Mouse (Mus musculus) liver, embryonic 14.5 days (tissue): ENCODE results near the gene Grhl3. TPM values are rescaled to one million over a fixed set of nuclear protein-coding genes. Genes with fewer than 3 reads are reported as not detected.

Experiments
- ATAC-seq: fragments of 200-750 bp; cut with Nextera tagmentation; 2 replicates; pipeline ENCODE4 v1.8.0; 2017; ENCODE audit warnings: moderate number of reproducible peaks, mild to moderate bottlenecking, moderate library complexity; ENCODE audit not compliant: insufficient read depth
- DNase-seq, 3 experiments: peaks; one replicate each; pipeline ENCODE4 v3.0.0-alpha.2; 2012 to 2013; ENCODE audit warnings: low read depth in 3 of 3, low spot score in 3 of 3
- H3K27ac ChIP-seq: fragments of 300-500 bp; sonication (generic); 2 replicates; pipeline ENCODE4 v1.5.1; 2014; ENCODE audit warnings: moderate library complexity, mild to moderate bottlenecking, control low read depth, inconsistent platforms
- H3K27me3 ChIP-seq: fragments of 300-500 bp; sonication (generic); 2 replicates; pipeline ENCODE4 v1.6.1; 2014; ENCODE audit warnings: mild to moderate bottlenecking, low read length, moderate library complexity; ENCODE audit not compliant: control insufficient read depth, insufficient read depth
- H3K36me3 ChIP-seq: fragments of 300-500 bp; sonication (generic); replicated peaks from 2 replicates; pipeline ENCODE4 v1.6.1; 2014; ENCODE audit warnings: low read depth; ENCODE audit not compliant: control insufficient read depth, insufficient read depth
- H3K4me1 ChIP-seq, 2 experiments: fragments of 200-500 bp in 1 of 2; fragments of 300-500 bp in 1 of 2; sonication (generic) in 1 of 2; replicated peaks; 2 replicates each; pipeline ENCODE4 v1.6.1; 2012 to 2014; ENCODE audit warnings: antibody characterized with exemption in 1 of 2, inconsistent platforms in 1 of 2, low read length in 1 of 2; ENCODE audit not compliant: control insufficient read depth in 2 of 2, insufficient read depth in 2 of 2
- H3K4me2 ChIP-seq: fragments of 300-500 bp; sonication (generic); 2 replicates; pipeline ENCODE4 v1.6.1; 2014; ENCODE audit warnings: low read depth, mild to moderate bottlenecking, control low read depth, moderate library complexity
- H3K4me3 ChIP-seq, 2 experiments: fragments of 200-500 bp in 1 of 2; fragments of 300-500 bp in 1 of 2; sonication (generic) in 1 of 2; 2 replicates each; pipeline ENCODE4 v1.5.1; 2012 to 2014; ENCODE audit warnings: low read depth in 2 of 2, low read length in 2 of 2, mild to moderate bottlenecking in 2 of 2, control low read depth in 1 of 2, inconsistent platforms in 1 of 2, moderate library complexity in 1 of 2; ENCODE audit not compliant: insufficient read depth in 1 of 2
- H3K9ac ChIP-seq: fragments of 300-500 bp; sonication (generic); replicated peaks from 2 replicates; pipeline ENCODE4 v1.6.1; 2014; ENCODE audit warnings: mild to moderate bottlenecking, control low read depth, moderate library complexity
- H3K9me3 ChIP-seq: fragments of 300-500 bp; sonication (generic); 2 replicates; pipeline ENCODE4 v1.6.1; 2016; ENCODE audit warnings: low read length, mixed read lengths; ENCODE audit not compliant: control insufficient read depth
- CTCF ChIP-seq: IDR thresholded peaks from 2 replicates; pipeline ENCODE4 v1.5.1; 2016; ENCODE audit warnings: antibody characterized with exemption, low read depth, control low read depth
- EP300 ChIP-seq: IDR thresholded peaks from 2 replicates; pipeline ENCODE4 v1.6.1; 2016; ENCODE audit warnings: antibody characterized with exemption, low read depth
- WGBS: fragments of 180-500 bp; shearing (Covaris S2); extraction: QIAGEN DNeasy Blood & Tissue Kit; methylation state at CpG from one replicate; pipeline ENCODE4 v1.1.7; 2014; ENCODE audit not compliant: insufficient replicate concordance; 5-methylcytosine and 5-hydroxymethylcytosine counted together
- polyA plus RNA-seq, 2 experiments: library from polyadenylated mRNA; depleted of rRNA in 1 of 2; stranded (reverse) in 1 of 2; unstranded in 1 of 2; fragments of >200 nt; fragmentation: Nextera tagmentation in 1 of 2; extraction: Ambion mirVana in 1 of 2; gene quantifications; 2 replicates each; pipeline versions ENCODE4 v1.2.1 to v1.2.3; 2012 to 2014

The Grhl3 gene
- polyA plus RNA-seq, 2 experiments, result 0.11 to 0.13 TPM

DNA sequence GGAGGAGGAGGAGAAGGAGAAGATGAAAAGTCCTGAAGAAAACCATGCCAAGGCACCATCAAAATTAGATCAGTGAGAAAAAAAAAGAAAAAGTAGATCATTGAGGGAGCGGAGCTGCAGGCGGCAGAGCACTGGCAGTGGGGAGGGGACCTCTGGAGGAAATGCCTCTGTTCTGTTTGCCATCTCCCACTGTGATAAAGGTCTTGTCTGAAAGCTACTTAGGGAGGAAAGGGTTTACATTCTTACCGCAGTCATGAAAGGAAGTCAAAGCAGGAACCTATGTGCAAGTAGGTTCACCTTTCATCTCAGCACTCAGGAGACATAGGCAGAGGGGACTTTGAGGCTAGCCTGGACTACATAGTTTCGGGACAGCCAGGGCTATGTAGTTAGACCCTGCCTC, 71.8 kb downstream of the Grhl3 start:
- Histone ChIP-seq H3K27ac (no peak overlapping the region), H3K4me1 (peaks cover 0 to 3% of the 10 kb centered on the region in 2 experiments; a peak in 2 of 4 replicates), H3K4me3 (no peak overlapping the region), H3K9ac (no peak overlapping the region), H3K27me3 (no peaks in the 10 kb centered on the region), H3K9me3 (no peaks in the 10 kb centered on the region), H3K4me2 (no peak overlapping the region), H3K36me3 (no peaks in the 10 kb centered on the region)
- TF ChIP-seq CTCF (no peak), EP300 (no peak)
- ATAC-seq (no peak), DNase-seq (no peak)
- WGBS, result 31% methylated on average over 4 of the region's 4 CpGs

DNA sequence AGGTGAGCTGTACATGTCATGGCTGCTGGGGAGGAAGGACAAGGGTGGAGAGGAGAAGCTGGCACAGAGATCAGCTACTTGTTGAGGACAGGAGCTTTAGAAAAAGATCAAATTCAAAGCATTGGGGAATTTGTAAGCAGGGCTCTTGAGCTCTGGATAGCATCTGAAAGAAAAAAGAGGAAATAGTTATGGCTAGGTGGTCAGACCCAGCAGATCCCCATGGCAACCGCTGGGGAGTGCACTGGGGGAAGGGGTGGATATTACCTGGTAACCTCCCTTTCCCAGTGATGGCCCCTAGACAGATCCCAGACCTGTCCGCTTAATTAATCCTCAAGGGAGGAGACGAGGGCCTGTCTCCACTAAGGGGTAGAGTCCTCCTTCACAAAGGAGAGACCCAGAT, 73.6 kb downstream of the Grhl3 start:
- no peak for ATAC-seq
- Histone ChIP-seq H3K4me2 (no peak overlapping the region), H3K4me1 (peaks cover 3 to 6% of the 10 kb centered on the region in 2 experiments; a peak in 3 of 4 replicates), H3K27me3 (no peaks in the 10 kb centered on the region), H3K9ac (no peak overlapping the region), H3K36me3 (no peaks in the 10 kb centered on the region), H3K27ac (no peak overlapping the region), H3K9me3 (no peaks in the 10 kb centered on the region), H3K4me3 (no peak overlapping the region)
- DNase-seq, result no peak
- 59% methylated on average over 3 of the region's 3 CpGs for WGBS
- TF ChIP-seq EP300, result no peak
- no peak for TF ChIP-seq CTCF

DNA sequence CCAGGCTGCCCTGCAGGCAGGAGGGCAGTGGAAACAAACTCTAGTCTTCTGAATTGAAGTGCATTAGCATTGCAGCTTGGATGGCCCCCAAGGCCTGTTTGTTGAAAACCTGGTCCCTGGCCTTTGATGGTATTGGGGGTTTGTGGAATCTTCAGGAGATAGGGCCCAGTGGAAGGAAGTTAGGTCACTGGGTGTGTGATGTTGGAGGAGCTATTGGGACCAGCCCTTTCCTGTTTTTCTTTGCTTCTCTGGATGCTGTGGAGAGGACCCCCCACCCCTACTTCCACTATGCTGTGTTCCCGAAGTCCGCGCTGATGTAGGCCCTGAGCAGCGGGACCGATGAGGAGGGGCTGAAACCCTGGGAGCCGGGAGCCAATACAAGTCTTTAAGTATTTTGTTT, 75.3 kb downstream of the Grhl3 start:
- H3K27ac ChIP-seq, result no peak overlapping the region

DNA sequence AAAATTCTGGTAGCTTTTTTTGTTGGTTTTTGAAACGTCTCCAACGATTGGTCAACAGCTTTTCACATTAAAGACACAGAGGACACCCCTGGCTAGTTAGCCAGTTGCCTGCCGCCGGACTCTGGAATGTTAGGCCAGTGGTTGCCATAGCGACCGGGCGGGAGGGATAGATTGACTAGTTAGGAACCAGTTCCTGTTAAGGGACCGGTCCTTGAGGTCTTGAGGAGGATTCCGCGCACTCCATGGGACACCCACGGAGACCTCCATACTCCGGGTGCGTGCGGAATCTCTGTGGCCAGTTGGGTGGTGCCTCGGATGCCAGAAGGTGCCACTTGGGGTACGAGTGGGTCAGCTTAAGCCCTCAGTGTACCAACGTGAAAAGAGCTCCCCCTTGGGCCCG, 77.6 kb downstream of the Grhl3 start:
- Histone ChIP-seq H3K4me1 (peaks cover 5 to 13% of the 10 kb centered on the region in 2 experiments), H3K9ac (no peak overlapping the region), H3K36me3 (peaks cover under 1% of the 10 kb centered on the region), H3K27me3 (no peaks in the 10 kb centered on the region), H3K4me2 (peak overlapping the region; percentile 86), H3K27ac (no peak overlapping the region), H3K4me3 (peak overlapping the region in 1 of 2 experiments; percentile 71; a peak in 2 of 4 replicates), H3K9me3 (no peaks in the 10 kb centered on the region)
- 39% methylated on average over 18 of the region's 18 CpGs for WGBS
- DNase-seq (no peak), ATAC-seq (no peak)
- TF ChIP-seq EP300, result no peak
- no peak for TF ChIP-seq CTCF

More for the DNA sequence above, 75.3 kb downstream of the Grhl3 start:
- H3K36me3 ChIP-seq, result no peaks in the 10 kb centered on the region
- peaks cover 5 to 12% of the 10 kb centered on the region in 2 experiments for H3K4me1 ChIP-seq
- 84% methylated on average over 6 of the region's 6 CpGs for WGBS
- no peaks in the 10 kb centered on the region for H3K9me3 ChIP-seq
- H3K27me3 ChIP-seq, result no peaks in the 10 kb centered on the region
- H3K4me3 ChIP-seq, result no peak overlapping the region
- no peak for TF ChIP-seq CTCF
- no peak for TF ChIP-seq EP300
- no peak overlapping the region for H3K4me2 ChIP-seq
- H3K9ac ChIP-seq, result no peak overlapping the region
- no peak for DNase-seq
- no peak for ATAC-seq

DNA sequence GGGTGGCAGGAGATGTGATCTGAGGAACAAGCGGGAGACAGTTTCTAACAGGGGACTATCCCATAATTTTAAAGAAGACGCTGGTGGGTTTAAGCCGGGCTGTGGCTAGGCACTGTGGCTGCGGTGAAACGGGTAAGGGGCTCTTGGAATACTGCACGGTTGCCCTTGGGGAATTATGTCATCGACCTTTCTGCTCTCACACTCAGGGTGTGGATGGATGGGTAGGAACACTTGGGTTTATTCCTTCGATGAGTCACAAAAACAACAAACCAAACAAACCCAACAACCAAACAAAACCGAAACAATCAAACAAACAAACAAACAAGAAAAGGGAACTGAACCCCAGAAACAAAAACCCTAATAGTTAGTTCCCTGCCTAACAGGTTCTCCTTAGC, 78.0 kb downstream of the Grhl3 start:
- Histone ChIP-seq H3K4me2 (peak overlapping the region; percentile 86), H3K27ac (no peak overlapping the region), H3K4me1 (peaks cover 5 to 13% of the 10 kb centered on the region in 2 experiments), H3K9me3 (no peaks in the 10 kb centered on the region), H3K9ac (peak overlapping the region; percentile 64), H3K36me3 (peaks cover 4% of the 10 kb centered on the region), H3K4me3 (peak overlapping the region; percentile 71 to 92), H3K27me3 (no peaks in the 10 kb centered on the region)
- TF ChIP-seq EP300 (no peak), CTCF (no peak)
- WGBS, result 11% methylated on average over 9 of the region's 9 CpGs
- DNase-seq, result no peak
- ATAC-seq, result no peak
